Mouse (Mus musculus) stomach, embryonic 15.5 days (tissue): ENCODE measurements around the gene Snrnp27. TPM values are rescaled to one million over a fixed set of nuclear protein-coding genes. Genes with fewer than 3 reads are reported as not detected.

Source experiments
- ATAC-seq: fragments of 200-750 bp; cut with Nextera tagmentation; 2 replicates; pipeline ENCODE4 v1.8.0; 2017; ENCODE audit warnings: low read depth, moderate number of reproducible peaks, moderate TSS enrichment; ENCODE audit not compliant: insufficient read depth, low FRiP score
- H3K27ac ChIP-seq: fragments of 300-500 bp; sonication (generic); 2 replicates; pipeline ENCODE4 v1.5.1; 2015; ENCODE audit warnings: mild to moderate bottlenecking, inconsistent platforms
- H3K27me3 ChIP-seq: fragments of 300-500 bp; sonication (generic); replicated peaks from 2 replicates; pipeline ENCODE4 v1.6.1; 2015; ENCODE audit warnings: inconsistent platforms
- H3K36me3 ChIP-seq: fragments of 300-500 bp; sonication (generic); 2 replicates; pipeline ENCODE4 v1.6.1; 2015; ENCODE audit warnings: inconsistent platforms
- H3K4me1 ChIP-seq: fragments of 300-500 bp; sonication (generic); 2 replicates; pipeline ENCODE4 v1.6.1; 2015; ENCODE audit warnings: inconsistent platforms
- H3K4me2 ChIP-seq: fragments of 300-500 bp; sonication (generic); 2 replicates; pipeline ENCODE4 v1.6.1; 2015; ENCODE audit warnings: mild to moderate bottlenecking, inconsistent platforms
- H3K4me3 ChIP-seq: fragments of 300-500 bp; sonication (generic); replicated peaks from 2 replicates; pipeline ENCODE4 v1.5.1; 2015; ENCODE audit warnings: inconsistent platforms
- H3K9ac ChIP-seq: fragments of 300-500 bp; sonication (generic); 2 replicates; pipeline ENCODE4 v1.6.1; 2015; ENCODE audit warnings: inconsistent platforms
- H3K9me3 ChIP-seq: fragments of 300-500 bp; sonication (generic); 2 replicates; pipeline ENCODE4 v1.6.1; 2016; ENCODE audit warnings: inconsistent platforms
- WGBS: fragments of 180-500 bp; shearing (Covaris S2); methylation state at CpG from one replicate; pipeline ENCODE4 v1.1.7; 2015; 5-methylcytosine and 5-hydroxymethylcytosine counted together
- polyA plus RNA-seq: library from polyadenylated mRNA; unstranded; fragments of >200 nt; fragmentation: Nextera tagmentation; extraction: Ambion mirVana; gene quantifications from 2 replicates; pipeline ENCODE4 v1.2.1, GENCODE M21; 2015

Snrnp27 gene
- polyA plus RNA-seq, 1 experiment from 2014 or later, result 115 TPM

GRCm38 (mm10) chr6:86686971-86687370 lies 2.6 kb upstream of the Snrnp27 start:
- WGBS, result 68% methylated on average over 1 of the region's 1 CpGs
- Histone ChIP-seq H3K4me1 (no peaks in the 10 kb centered on the region), H3K4me3 (no peak overlapping the region), H3K4me2 (no peak overlapping the region), H3K9me3 (no peaks in the 10 kb centered on the region), H3K36me3 (peaks cover 9% of the 10 kb centered on the region; the same call in 1 of the 2 replicates), H3K27me3 (no peaks in the 10 kb centered on the region), H3K9ac (no peak overlapping the region), H3K27ac (no peak overlapping the region)
- ATAC-seq, result no peak

- 33% methylated on average over 12 of the region's 12 CpGs for WGBS
- peak overlapping the region; percentile 44; the same call in 1 of the 2 replicates for H3K27ac ChIP-seq
- no peaks in the 10 kb centered on the region for H3K4me1 ChIP-seq
- peak overlapping the region; percentile 78 for H3K4me2 ChIP-seq
- H3K27me3 ChIP-seq, result no peaks in the 10 kb centered on the region
- peaks cover 20% of the 10 kb centered on the region for H3K36me3 ChIP-seq
- no peak overlapping the region; the same call in 1 of the 2 replicates for H3K9ac ChIP-seq
- peak overlapping the region; percentile 89 for H3K4me3 ChIP-seq
- peak; percentile 38; the same call in 1 of the 2 replicates for ATAC-seq
- no peaks in the 10 kb centered on the region for H3K9me3 ChIP-seq
These were observed 311 bp upstream of the Snrnp27 start for GRCm38 (mm10) chr6:86684655-86685011.

GRCm38 (mm10) chr6:86681289-86681688 lies 3.0 kb downstream of the Snrnp27 start:
- Histone ChIP-seq H3K27ac (no peak overlapping the region), H3K4me1 (no peaks in the 10 kb centered on the region), H3K9me3 (no peaks in the 10 kb centered on the region), H3K36me3 (peaks cover 43% of the 10 kb centered on the region), H3K4me2 (no peak overlapping the region), H3K4me3 (no peak overlapping the region), H3K27me3 (no peaks in the 10 kb centered on the region), H3K9ac (no peak overlapping the region)
- WGBS, result 83% methylated on average over 3 of the region's 3 CpGs
- ATAC-seq, result no peak

GRCm38 (mm10) chr6:86678341-86678740 lies 6.0 kb downstream of the Snrnp27 start:
- 90% methylated on average over 6 of the region's 6 CpGs for WGBS
- no peaks in the 10 kb centered on the region for H3K4me1 ChIP-seq
- H3K36me3 ChIP-seq, result peaks cover 54% of the 10 kb centered on the region
- no peak overlapping the region for H3K4me3 ChIP-seq
- H3K9ac ChIP-seq, result no peak overlapping the region
- ATAC-seq, result no peak
- no peaks in the 10 kb centered on the region for H3K9me3 ChIP-seq
- no peak overlapping the region for H3K27ac ChIP-seq
- H3K27me3 ChIP-seq, result no peaks in the 10 kb centered on the region
- no peak overlapping the region for H3K4me2 ChIP-seq

- 17% methylated on average over 2 of the region's 2 CpGs for WGBS
- Histone ChIP-seq H3K36me3 (peaks cover 20% of the 10 kb centered on the region), H3K9ac (no peak overlapping the region), H3K27me3 (no peaks in the 10 kb centered on the region), H3K9me3 (no peaks in the 10 kb centered on the region), H3K4me3 (no peak overlapping the region), H3K27ac (0 out of 2 replicates have a peak overlapping the region, but pooled peaks have one; percentile 40), H3K4me2 (no peak overlapping the region), H3K4me1 (peaks cover 15% of the 10 kb centered on the region; the same call in 1 of the 2 replicates)
- no peak for ATAC-seq
These were observed 13.4 kb downstream of the Snrnp27 start for GRCm38 (mm10) chr6:86670873-86671272.

- peaks cover 18% of the 10 kb centered on the region for H3K36me3 ChIP-seq
- H3K4me1 ChIP-seq, result peaks cover 15% of the 10 kb centered on the region; the same call in 1 of the 2 replicates
- peak overlapping the region; percentile 91 for H3K4me3 ChIP-seq
- peak overlapping the region; percentile 57 for H3K27ac ChIP-seq
- WGBS, result under 1% methylated on average over 37 of the region's 37 CpGs
- ATAC-seq, result peak; percentile 100
- H3K4me2 ChIP-seq, result peak overlapping the region; percentile 81
- H3K27me3 ChIP-seq, result no peaks in the 10 kb centered on the region
- peak overlapping the region; percentile 27; the same call in 1 of the 2 replicates for H3K9ac ChIP-seq
- H3K9me3 ChIP-seq, result no peaks in the 10 kb centered on the region
These were observed 15.0 kb downstream of the Snrnp27 start for GRCm38 (mm10) chr6:86669240-86669727.

GRCm38 (mm10) chr6:86668580-86669239 lies 15.6 kb downstream of the Snrnp27 start, which contains the start of gene Mxd1:
Gene Mxd1 (minus strand): TSS chr6:86669161.
- H3K27ac ChIP-seq, result peak within 1 kb of the TSS; percentile 57
- WGBS, result under 1% methylated on average over 66 of the region's 76 CpGs
- no peaks in the 10 kb centered on the region for H3K9me3 ChIP-seq
- no peaks in the 10 kb centered on the region for H3K27me3 ChIP-seq
- peak within 1 kb of the TSS; percentile 69 for H3K9ac ChIP-seq
- H3K4me3 ChIP-seq, result peak within 1 kb of the TSS; percentile 91
- H3K4me2 ChIP-seq, result peak within 1 kb of the TSS; percentile 87
- peaks cover 18% of the 10 kb centered on the region for H3K36me3 ChIP-seq
- peaks cover 15% of the 10 kb centered on the region; the same call in 1 of the 2 replicates for H3K4me1 ChIP-seq
- no peak for ATAC-seq

GRCm38 (mm10) chr6:86667061-86667460 lies 17.3 kb downstream of the Snrnp27 start:
- peaks cover 15% of the 10 kb centered on the region; the same call in 1 of the 2 replicates for H3K4me1 ChIP-seq
- H3K4me2 ChIP-seq, result no peak overlapping the region
- no peak for ATAC-seq
- no peaks in the 10 kb centered on the region for H3K27me3 ChIP-seq
- peaks cover 19% of the 10 kb centered on the region; the same call in 1 of the 2 replicates for H3K36me3 ChIP-seq
- no peak overlapping the region for H3K9ac ChIP-seq
- H3K9me3 ChIP-seq, result no peaks in the 10 kb centered on the region
- 88% methylated on average over 10 of the region's 10 CpGs for WGBS
- no peak overlapping the region; the same call in 1 of the 2 replicates for H3K4me3 ChIP-seq
- H3K27ac ChIP-seq, result no peak overlapping the region

- Histone ChIP-seq H3K36me3 (peaks cover 16% of the 10 kb centered on the region; the same call in 1 of the 2 replicates), H3K27me3 (no peaks in the 10 kb centered on the region), H3K27ac (no peak overlapping the region), H3K4me3 (no peak overlapping the region), H3K9me3 (no peaks in the 10 kb centered on the region), H3K4me1 (peaks cover 15% of the 10 kb centered on the region; the same call in 1 of the 2 replicates), H3K4me2 (no peak overlapping the region), H3K9ac (no peak overlapping the region)
- WGBS, result 76% methylated on average over 17 of the region's 17 CpGs
- no peak for ATAC-seq
These were observed 18.6 kb downstream of the Snrnp27 start for GRCm38 (mm10) chr6:86665560-86666307.

GRCm38 (mm10) chr6:86665076-86665475 lies 19.2 kb downstream of the Snrnp27 start:
- H3K4me1 ChIP-seq, result peaks cover 15% of the 10 kb centered on the region; the same call in 1 of the 2 replicates
- WGBS, result 71% methylated on average over 5 of the region's 5 CpGs
- no peaks in the 10 kb centered on the region for H3K9me3 ChIP-seq
- H3K4me2 ChIP-seq, result no peak overlapping the region
- no peak overlapping the region for H3K27ac ChIP-seq
- H3K27me3 ChIP-seq, result no peaks in the 10 kb centered on the region
- no peak overlapping the region for H3K4me3 ChIP-seq
- H3K9ac ChIP-seq, result no peak overlapping the region
- peaks cover 16% of the 10 kb centered on the region; the same call in 1 of the 2 replicates for H3K36me3 ChIP-seq
- ATAC-seq, result no peak

GRCm38 (mm10) chr6:86660161-86660877 lies 24.0 kb downstream of the Snrnp27 start:
- no peak overlapping the region for H3K27ac ChIP-seq
- no peak overlapping the region for H3K9ac ChIP-seq
- WGBS, result 74% methylated on average over 9 of the region's 9 CpGs
- H3K27me3 ChIP-seq, result no peaks in the 10 kb centered on the region
- H3K36me3 ChIP-seq, result peaks cover 22% of the 10 kb centered on the region; the same call in 1 of the 2 replicates
- H3K4me1 ChIP-seq, result no peaks in the 10 kb centered on the region
- H3K4me2 ChIP-seq, result no peak overlapping the region
- H3K9me3 ChIP-seq, result no peaks in the 10 kb centered on the region
- ATAC-seq, result peak; percentile 68; the same call in 1 of the 2 replicates
- H3K4me3 ChIP-seq, result no peak overlapping the region
